Mouse (Mus musculus) heart, embryonic 16.5 days (tissue): ENCODE results near the gene Plagl1. TPM values are rescaled to one million over a fixed set of nuclear protein-coding genes. Genes with fewer than 3 reads are reported as not detected.

Experiments
- ATAC-seq: fragments of 200-750 bp; cut with Nextera tagmentation; replicated peaks from 2 replicates; pipeline ENCODE4 v1.8.0; 2017; ENCODE audit warnings: moderate number of reproducible peaks; ENCODE audit not compliant: insufficient read depth, low FRiP score; ENCODE audit errors: extremely low read depth
- H3K27ac ChIP-seq: fragments of 300-500 bp; sonication (generic); 2 replicates; pipeline ENCODE4 v1.5.1; 2014; ENCODE audit warnings: mild to moderate bottlenecking, low read length, control low read depth, moderate library complexity
- H3K27me3 ChIP-seq: fragments of 300-500 bp; sonication (generic); 2 replicates; pipeline ENCODE4 v1.6.1; 2014; ENCODE audit warnings: low read length, mixed read lengths; ENCODE audit not compliant: control insufficient read depth, insufficient read depth
- H3K36me3 ChIP-seq: fragments of 300-500 bp; sonication (generic); 2 replicates; pipeline ENCODE4 v1.6.1; 2014; ENCODE audit not compliant: control insufficient read depth, insufficient read depth
- H3K4me1 ChIP-seq: fragments of 300-500 bp; sonication (generic); 2 replicates; pipeline ENCODE4 v1.6.1; 2014; ENCODE audit warnings: low read length, mixed read lengths; ENCODE audit not compliant: control insufficient read depth, insufficient read depth
- H3K4me2 ChIP-seq: fragments of 300-500 bp; sonication (generic); 2 replicates; pipeline ENCODE4 v1.6.1; 2014; ENCODE audit warnings: low read depth, mild to moderate bottlenecking, control low read depth, low read length
- H3K4me3 ChIP-seq: fragments of 300-500 bp; sonication (generic); 2 replicates; pipeline ENCODE4 v1.5.1; 2014; ENCODE audit warnings: mild to moderate bottlenecking, control low read depth, low read length
- H3K9ac ChIP-seq: fragments of 300-500 bp; sonication (generic); 2 replicates; pipeline ENCODE4 v1.6.1; 2014; ENCODE audit warnings: low read length, control low read depth
- H3K9me3 ChIP-seq: fragments of 300-500 bp; sonication (generic); replicated peaks from 2 replicates; pipeline ENCODE4 v1.6.1; 2016; ENCODE audit warnings: low read length; ENCODE audit not compliant: control insufficient read depth
- WGBS: fragments of 180-500 bp; shearing (Covaris S2); extraction: QIAGEN DNeasy Blood & Tissue Kit; methylation state at CpG from one replicate; pipeline ENCODE4 v1.1.7; 2014; 5-methylcytosine and 5-hydroxymethylcytosine counted together
- polyA plus RNA-seq: library from polyadenylated mRNA; unstranded; fragments of >200 nt; fragmentation: Nextera tagmentation; extraction: Ambion mirVana; gene quantifications from 2 replicates; pipeline ENCODE4 v1.2.1, GENCODE M21; 2015

Gene Plagl1
- polyA plus RNA-seq, 1 experiment from 2014 or later = 181 TPM

DNA sequence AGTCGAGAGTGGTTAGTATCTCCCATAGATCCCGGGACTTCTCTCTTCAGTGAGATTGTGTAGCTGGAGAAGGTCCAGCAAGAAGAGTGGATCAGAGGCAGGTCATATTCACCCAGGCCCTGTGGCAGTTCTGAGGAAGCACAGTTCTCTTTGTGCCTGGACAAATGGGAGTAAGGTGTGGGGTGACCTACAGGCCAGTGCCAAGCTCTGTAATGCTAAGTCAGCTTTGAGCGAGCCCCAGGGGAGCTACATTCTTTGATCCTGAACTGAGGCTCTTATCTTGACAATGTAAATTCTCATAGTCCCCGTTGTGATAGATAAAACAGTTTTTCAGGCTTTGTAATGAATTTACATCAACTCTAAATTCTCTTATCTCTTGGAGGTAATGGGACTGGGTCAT is 42.1 kb downstream of the Plagl1 start:
- H3K4me1 ChIP-seq = peaks cover 20% of the 10 kb centered on the region; the same call in 1 of the 2 replicates
- 47% methylated on average over 4 of the region's 4 CpGs for WGBS
- no peaks in the 10 kb centered on the region for H3K27me3 ChIP-seq
- H3K9me3 ChIP-seq = no peaks in the 10 kb centered on the region
- H3K9ac ChIP-seq = no peak overlapping the region
- H3K36me3 ChIP-seq = no peaks in the 10 kb centered on the region
- no peak for ATAC-seq
- H3K4me2 ChIP-seq = no peak overlapping the region
- no peak overlapping the region for H3K4me3 ChIP-seq
- no peak overlapping the region for H3K27ac ChIP-seq

DNA sequence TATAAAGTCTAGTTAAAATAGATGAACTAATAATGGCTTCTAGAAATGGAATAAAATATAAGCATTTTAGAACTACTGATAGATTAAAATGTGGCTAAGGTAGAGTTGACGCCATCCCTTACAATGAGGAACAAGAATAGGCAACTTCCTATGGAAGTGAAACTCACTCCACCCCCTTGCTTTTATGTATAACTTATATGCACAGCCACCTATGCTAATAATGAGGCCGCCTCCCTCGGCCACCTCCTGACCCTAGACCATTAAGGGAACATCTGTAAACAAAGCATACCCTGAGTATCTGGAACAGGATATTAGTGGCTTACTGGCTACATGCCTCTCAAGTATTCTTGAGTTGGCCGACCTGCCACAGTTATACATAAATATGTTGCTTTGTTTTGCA is 43.5 kb downstream of the Plagl1 start:
- no peak overlapping the region for H3K4me3 ChIP-seq
- no peaks in the 10 kb centered on the region for H3K27me3 ChIP-seq
- H3K4me2 ChIP-seq = no peak overlapping the region
- H3K27ac ChIP-seq = no peak overlapping the region
- no peak for ATAC-seq
- no peaks in the 10 kb centered on the region for H3K9me3 ChIP-seq
- no peaks in the 10 kb centered on the region for H3K36me3 ChIP-seq
- peaks cover 24% of the 10 kb centered on the region; the same call in 1 of the 2 replicates for H3K4me1 ChIP-seq
- H3K9ac ChIP-seq = no peak overlapping the region
- WGBS = 78% methylated on average over 4 of the region's 4 CpGs

DNA sequence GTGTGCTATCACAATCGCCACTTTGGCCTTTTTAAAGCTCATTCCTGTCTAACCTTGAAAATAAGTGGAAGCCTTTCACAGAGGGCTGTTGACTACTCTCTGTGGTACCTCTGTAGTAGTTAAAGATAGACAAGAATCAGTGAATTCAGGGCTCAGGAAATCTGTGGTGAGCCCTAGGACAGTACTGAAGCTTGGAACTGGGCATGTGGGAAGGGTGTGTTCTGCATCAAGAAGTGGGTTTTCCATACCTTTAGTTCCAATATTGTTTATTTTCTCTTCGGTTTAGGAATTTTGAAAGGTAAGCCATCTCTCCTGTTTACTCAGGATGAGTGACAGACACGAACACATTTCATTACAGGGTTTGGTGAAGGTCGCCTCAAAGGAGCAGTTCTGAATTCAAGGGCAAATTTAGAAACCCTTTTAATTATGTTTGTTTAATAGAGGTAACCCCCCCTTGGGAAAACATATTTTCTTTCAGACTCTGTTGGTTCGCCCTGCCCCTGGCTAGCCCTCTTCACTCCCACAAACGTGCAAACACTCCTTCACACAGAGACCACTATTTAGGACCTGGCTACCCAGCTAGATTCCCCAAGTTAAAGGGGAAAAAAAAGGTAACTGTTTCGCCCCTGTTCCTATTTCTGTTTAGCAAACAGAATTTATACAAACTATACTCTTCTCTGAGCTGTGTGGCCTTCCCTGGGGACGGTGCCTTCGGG is 46.8 kb downstream of the Plagl1 start:
- H3K27me3 ChIP-seq = no peaks in the 10 kb centered on the region
- no peak overlapping the region for H3K9ac ChIP-seq
- H3K4me3 ChIP-seq = no peak overlapping the region
- no peak overlapping the region for H3K4me2 ChIP-seq
- no peaks in the 10 kb centered on the region for H3K36me3 ChIP-seq
- no peak for ATAC-seq
- 71% methylated on average over 9 of the region's 9 CpGs for WGBS
- peak overlapping the region; percentile 60 for H3K27ac ChIP-seq
- H3K9me3 ChIP-seq = no peaks in the 10 kb centered on the region
- peaks cover 34% of the 10 kb centered on the region for H3K4me1 ChIP-seq

DNA sequence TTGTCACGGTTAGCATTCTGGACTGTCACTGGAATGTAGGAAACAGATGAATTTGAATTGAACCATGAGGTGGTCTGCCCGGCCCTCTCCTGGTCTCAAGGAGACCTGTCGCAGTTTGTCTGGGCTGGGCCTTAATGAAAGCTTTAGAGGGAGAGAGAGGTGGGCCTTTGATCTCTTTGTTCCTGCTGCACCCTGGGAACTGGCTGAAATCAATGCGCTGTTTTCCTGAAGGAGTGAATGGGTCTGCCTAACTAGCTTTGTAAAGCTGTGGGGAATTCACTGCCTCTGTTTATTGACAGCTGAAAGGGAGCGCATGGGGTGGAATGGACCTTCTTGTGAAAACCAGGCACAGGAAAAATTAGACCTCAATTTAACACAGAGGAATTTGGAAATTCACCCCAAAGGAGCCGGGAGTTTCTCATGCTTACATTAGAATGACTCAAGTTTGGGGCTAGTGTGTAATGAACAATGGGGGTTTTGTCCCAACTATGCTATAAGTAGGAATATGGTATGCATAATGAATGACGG is 47.8 kb downstream of the Plagl1 start:
- H3K27me3 ChIP-seq = no peaks in the 10 kb centered on the region
- no peaks in the 10 kb centered on the region for H3K36me3 ChIP-seq
- H3K4me3 ChIP-seq = no peak overlapping the region
- no peak for ATAC-seq
- H3K9ac ChIP-seq = no peak overlapping the region
- no peaks in the 10 kb centered on the region for H3K9me3 ChIP-seq
- peak overlapping the region; percentile 60 for H3K27ac ChIP-seq
- H3K4me2 ChIP-seq = no peak overlapping the region
- H3K4me1 ChIP-seq = peaks cover 43% of the 10 kb centered on the region
- 58% methylated on average over 7 of the region's 7 CpGs for WGBS

DNA sequence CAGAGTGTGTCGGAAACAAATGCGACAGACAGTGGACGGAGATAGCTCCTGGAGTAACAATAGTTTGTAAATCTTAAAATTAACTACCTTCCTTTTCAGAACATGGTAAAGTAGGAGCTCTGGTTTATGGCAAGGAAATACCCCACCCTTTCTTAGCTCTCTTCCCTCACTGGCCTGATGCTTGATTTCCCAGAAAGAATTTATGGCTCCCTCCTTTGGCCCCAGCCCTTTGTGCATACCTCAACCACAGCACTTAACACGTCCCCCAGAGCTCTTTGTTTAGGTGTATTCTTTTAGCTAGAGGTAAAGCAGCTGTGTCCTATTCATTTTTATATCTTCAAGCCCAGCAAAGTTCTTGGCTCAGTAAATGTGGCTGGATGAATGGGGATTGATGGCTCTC is 48.5 kb downstream of the Plagl1 start:
- H3K27ac ChIP-seq = no peak overlapping the region
- WGBS = 63% methylated on average over 4 of the region's 4 CpGs
- H3K4me3 ChIP-seq = no peak overlapping the region
- H3K4me2 ChIP-seq = no peak overlapping the region
- H3K27me3 ChIP-seq = no peaks in the 10 kb centered on the region
- H3K9ac ChIP-seq = no peak overlapping the region
- ATAC-seq = no peak
- no peaks in the 10 kb centered on the region for H3K9me3 ChIP-seq
- no peaks in the 10 kb centered on the region for H3K36me3 ChIP-seq
- H3K4me1 ChIP-seq = peaks cover 43% of the 10 kb centered on the region

DNA sequence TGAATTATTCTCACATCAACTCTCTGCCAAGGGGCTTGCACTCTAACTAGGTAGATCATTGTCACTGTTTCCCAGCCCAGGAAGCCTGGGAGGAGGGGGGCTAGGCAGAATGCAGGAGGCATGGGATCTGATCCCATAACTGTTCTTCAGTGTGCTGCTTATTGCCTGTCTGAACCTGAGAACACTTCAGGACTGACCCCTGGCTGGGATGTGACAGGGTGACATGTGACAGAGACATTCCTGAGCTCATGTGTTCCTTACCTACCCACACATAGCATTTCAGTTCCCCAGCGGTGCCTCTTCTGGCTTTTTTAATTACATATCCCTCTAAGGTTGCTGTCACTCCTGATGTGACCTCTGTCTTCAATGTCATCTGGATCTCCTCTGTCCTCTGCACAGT is 49.5 kb downstream of the Plagl1 start:
- no peaks in the 10 kb centered on the region for H3K27me3 ChIP-seq
- no peak overlapping the region for H3K9ac ChIP-seq
- 39% methylated on average over 1 of the region's 1 CpGs for WGBS
- no peaks in the 10 kb centered on the region for H3K9me3 ChIP-seq
- H3K4me2 ChIP-seq = no peak overlapping the region
- no peak overlapping the region for H3K4me3 ChIP-seq
- ATAC-seq = peak; percentile 31; the same call in 1 of the 2 replicates
- no peaks in the 10 kb centered on the region for H3K36me3 ChIP-seq
- H3K4me1 ChIP-seq = peaks cover 43% of the 10 kb centered on the region
- H3K27ac ChIP-seq = peak overlapping the region; percentile 63

DNA sequence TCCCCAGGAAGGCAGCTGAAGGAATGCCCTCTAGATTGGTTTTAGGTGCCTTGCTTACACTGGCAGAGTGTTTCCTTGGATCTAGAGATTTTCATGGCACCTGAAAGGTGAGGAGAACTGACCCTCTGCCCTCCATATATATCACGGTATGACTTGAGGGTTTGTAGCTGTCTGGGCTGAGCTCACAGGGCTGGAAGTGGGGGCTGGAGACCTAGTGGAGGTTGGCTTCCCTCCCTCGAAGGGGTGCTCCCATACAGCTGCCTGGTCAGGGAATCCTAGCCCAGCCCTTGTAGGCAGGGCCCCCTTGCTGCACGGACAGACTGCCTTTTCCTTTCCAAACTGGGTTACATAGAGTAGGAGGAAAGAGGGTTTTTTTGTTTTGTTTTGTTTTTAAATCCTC is 52.5 kb downstream of the Plagl1 start:
- Histone ChIP-seq H3K27me3 (no peaks in the 10 kb centered on the region), H3K9ac (no peak overlapping the region), H3K4me2 (no peak overlapping the region), H3K4me3 (no peak overlapping the region), H3K4me1 (peaks cover 43% of the 10 kb centered on the region), H3K36me3 (no peaks in the 10 kb centered on the region; the same call in 1 of the 2 replicates), H3K9me3 (no peaks in the 10 kb centered on the region), H3K27ac (peak overlapping the region; percentile 60; the same call in 1 of the 2 replicates)
- no peak for ATAC-seq
- 47% methylated on average over 3 of the region's 3 CpGs for WGBS

DNA sequence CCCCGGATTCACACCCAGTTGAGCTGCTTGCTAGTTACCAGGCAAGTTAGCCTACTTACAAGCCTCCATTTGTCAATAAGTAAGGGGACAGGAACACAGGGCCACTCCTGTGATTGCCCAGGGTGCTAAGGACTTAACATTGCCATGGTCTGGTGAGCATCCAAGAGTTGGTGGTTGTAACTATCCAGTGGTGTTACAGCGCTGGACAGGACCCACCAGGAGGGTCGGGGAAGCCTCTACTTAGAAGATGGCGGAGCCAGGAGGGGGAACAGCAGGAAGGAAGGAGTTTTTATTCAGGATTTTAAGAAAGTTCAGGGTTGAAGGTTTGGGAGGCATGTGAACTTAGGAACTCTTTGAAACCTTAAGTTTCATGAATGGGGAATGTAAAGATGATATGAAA is 53.3 kb downstream of the Plagl1 start:
- ATAC-seq = no peak
- H3K9ac ChIP-seq = no peak overlapping the region
- no peak overlapping the region for H3K4me2 ChIP-seq
- no peaks in the 10 kb centered on the region for H3K9me3 ChIP-seq
- WGBS = 87% methylated on average over 4 of the region's 4 CpGs
- no peak overlapping the region for H3K4me3 ChIP-seq
- no peaks in the 10 kb centered on the region; the same call in 1 of the 2 replicates for H3K36me3 ChIP-seq
- H3K27ac ChIP-seq = no peak overlapping the region
- peaks cover 48% of the 10 kb centered on the region for H3K4me1 ChIP-seq
- no peaks in the 10 kb centered on the region for H3K27me3 ChIP-seq

DNA sequence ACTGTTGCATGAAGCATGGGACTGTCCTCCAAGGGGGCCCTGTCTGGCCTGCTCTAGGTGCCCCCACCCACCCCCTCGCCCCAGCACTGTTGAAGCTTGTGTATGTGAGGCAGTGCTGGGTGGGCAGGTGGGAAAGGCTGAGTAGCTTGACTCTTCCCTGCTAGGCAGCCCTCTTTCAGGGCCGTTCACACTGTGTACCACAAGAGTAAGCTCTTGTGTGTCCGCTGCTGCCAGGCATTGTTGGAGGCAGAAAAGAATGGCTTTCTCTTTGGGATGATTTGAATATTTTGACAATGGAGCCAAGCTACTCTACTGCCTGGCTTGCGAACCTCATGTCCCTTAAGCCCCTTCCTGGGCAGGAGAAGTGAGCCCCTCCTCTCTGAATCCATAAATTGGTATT is 54.7 kb downstream of the Plagl1 start:
- ATAC-seq = no peak
- no peak overlapping the region for H3K27ac ChIP-seq
- WGBS = 71% methylated on average over 4 of the region's 4 CpGs

More for the DNA sequence above, 54.7 kb downstream of the Plagl1 start:
- H3K4me1 ChIP-seq = peaks cover 41% of the 10 kb centered on the region
- no peaks in the 10 kb centered on the region for H3K9me3 ChIP-seq
- H3K4me2 ChIP-seq = no peak overlapping the region
- no peaks in the 10 kb centered on the region; the same call in 1 of the 2 replicates for H3K36me3 ChIP-seq
- no peak overlapping the region for H3K9ac ChIP-seq
- H3K4me3 ChIP-seq = no peak overlapping the region
- no peaks in the 10 kb centered on the region for H3K27me3 ChIP-seq
